Mouse (Mus musculus) hindbrain, embryonic 10.5 days (tissue): Measurements from ENCODE around the gene Hipk2. TPM values are rescaled to one million over a fixed set of nuclear protein-coding genes. Genes with fewer than 3 reads are reported as not detected.

ENCODE experiments used
- DNase-seq: peaks from one replicate; pipeline ENCODE4 v3.0.0-alpha.2; 2017; ENCODE audit warnings: low spot score
- H3K27ac ChIP-seq: fragments of 300-500 bp; sonication (generic); 2 replicates; pipeline ENCODE4 v1.5.1; 2016; ENCODE audit warnings: mild to moderate bottlenecking, moderate library complexity
- H3K27me3 ChIP-seq: fragments of 300-500 bp; sonication (generic); 2 replicates; pipeline ENCODE4 v1.6.1; 2016; ENCODE audit warnings: mild to moderate bottlenecking; ENCODE audit not compliant: poor library complexity, insufficient read depth, severe bottlenecking
- H3K36me3 ChIP-seq: fragments of 300-500 bp; sonication (generic); 2 replicates; pipeline ENCODE4 v1.6.1; 2016; ENCODE audit warnings: mild to moderate bottlenecking, moderate library complexity
- H3K4me1 ChIP-seq: fragments of 300-500 bp; sonication (generic); replicated peaks from 2 replicates; pipeline ENCODE4 v1.6.1; 2016; ENCODE audit warnings: mild to moderate bottlenecking
- H3K4me3 ChIP-seq: fragments of 300-500 bp; sonication (generic); 2 replicates; pipeline ENCODE4 v1.5.1; 2016; ENCODE audit warnings: mild to moderate bottlenecking, moderate library complexity
- H3K9me3 ChIP-seq: fragments of 300-500 bp; sonication (generic); 2 replicates; pipeline ENCODE4 v1.6.1; 2016; ENCODE audit warnings: mild to moderate bottlenecking, moderate library complexity
- WGBS: fragments of 180-500 bp; shearing (Covaris S2); methylation state at CpG from one replicate; pipeline ENCODE4 v1.1.7; 2016; 5-methylcytosine and 5-hydroxymethylcytosine counted together
- polyA plus RNA-seq: library from polyadenylated mRNA; unstranded; fragments of >200 nt; fragmentation: Nextera tagmentation; extraction: Ambion mirVana; gene quantifications from 2 replicates; pipeline ENCODE4 v1.2.1, GENCODE M21; 2016

Hipk2 gene
- polyA plus RNA-seq, 1 experiment from 2014 or later, result 29.6 TPM

DNA sequence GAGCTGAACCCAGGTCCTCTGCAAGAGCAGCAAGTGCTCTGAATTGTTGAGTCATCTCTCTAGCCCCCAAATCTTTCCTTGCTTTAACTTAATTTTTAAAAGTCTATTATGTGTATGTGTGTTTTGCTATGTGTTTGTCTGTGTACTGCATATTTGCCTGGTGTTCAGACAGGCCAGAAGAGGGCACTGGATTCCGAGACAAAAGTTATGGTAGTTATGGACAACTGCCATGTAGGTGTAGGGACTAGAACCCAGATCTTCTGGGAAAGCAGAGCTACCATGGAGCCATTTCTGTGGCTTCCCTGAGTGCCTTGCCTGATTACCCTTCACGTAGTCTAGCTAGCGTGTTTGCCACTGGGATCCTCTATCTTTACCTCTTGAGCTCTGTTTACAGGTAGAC lies 134.9 kb downstream of the Hipk2 start:
- Histone ChIP-seq H3K4me3 (no peak overlapping the region), H3K36me3 (peaks cover 96% of the 10 kb centered on the region), H3K27ac (no peak overlapping the region), H3K27me3 (no peaks in the 10 kb centered on the region), H3K4me1 (no peaks in the 10 kb centered on the region), H3K9me3 (no peaks in the 10 kb centered on the region)
- no peak for DNase-seq
- WGBS, result 91% methylated on average over 3 of the region's 3 CpGs

DNA sequence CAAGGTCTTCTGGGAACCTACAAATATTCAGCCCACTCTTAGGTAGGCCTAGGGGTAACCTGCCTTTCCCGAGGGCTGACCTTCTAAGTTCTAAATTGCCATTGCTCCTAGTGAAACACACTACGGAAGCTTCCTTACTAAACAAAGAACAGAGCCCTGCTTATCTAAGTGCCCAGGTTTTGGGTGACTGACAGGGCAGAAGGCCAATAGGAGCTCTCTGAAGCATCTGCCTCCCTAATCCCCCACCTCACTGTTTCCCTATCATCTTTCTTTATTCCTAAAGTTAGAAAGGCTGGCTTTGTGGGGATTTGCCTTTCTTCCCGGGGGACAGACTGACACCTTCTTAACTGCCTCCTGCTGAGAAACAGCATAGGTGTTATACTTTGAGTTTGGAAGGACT lies 136.7 kb downstream of the Hipk2 start:
- Histone ChIP-seq H3K36me3 (peaks cover 96% of the 10 kb centered on the region), H3K4me1 (no peaks in the 10 kb centered on the region), H3K9me3 (no peaks in the 10 kb centered on the region), H3K27ac (no peak overlapping the region), H3K27me3 (no peaks in the 10 kb centered on the region), H3K4me3 (no peak overlapping the region)
- 69% methylated on average over 3 of the region's 3 CpGs for WGBS
- no peak for DNase-seq

DNA sequence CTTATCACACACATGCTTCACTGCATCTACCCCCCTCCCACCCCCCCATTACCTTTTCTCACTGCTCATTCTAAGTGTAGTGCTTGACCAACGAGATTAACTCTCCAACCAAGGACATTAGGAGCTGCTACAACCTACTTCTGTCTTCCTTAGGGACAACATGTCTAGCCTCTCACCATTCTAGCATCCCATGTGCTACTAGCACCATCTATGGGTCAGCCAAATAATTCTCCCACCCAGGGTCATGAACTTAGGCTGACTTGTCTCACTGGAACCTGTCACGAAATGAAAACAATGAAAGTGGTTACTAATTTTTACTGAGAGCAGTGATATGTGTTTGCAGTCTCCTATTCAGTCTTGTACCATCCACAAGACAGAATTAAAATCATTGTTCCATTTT lies 138.2 kb downstream of the Hipk2 start:
- WGBS, result 76% methylated on average over 2 of the region's 2 CpGs
- H3K9me3 ChIP-seq, result no peaks in the 10 kb centered on the region
- 0 out of 2 replicates have a peak, but pooled peaks cover 1% of the 10 kb centered on the region for H3K4me1 ChIP-seq
- no peak for DNase-seq
- H3K36me3 ChIP-seq, result peaks cover 96% of the 10 kb centered on the region
- H3K27me3 ChIP-seq, result no peaks in the 10 kb centered on the region
- H3K27ac ChIP-seq, result no peak overlapping the region
- H3K4me3 ChIP-seq, result no peak overlapping the region

DNA sequence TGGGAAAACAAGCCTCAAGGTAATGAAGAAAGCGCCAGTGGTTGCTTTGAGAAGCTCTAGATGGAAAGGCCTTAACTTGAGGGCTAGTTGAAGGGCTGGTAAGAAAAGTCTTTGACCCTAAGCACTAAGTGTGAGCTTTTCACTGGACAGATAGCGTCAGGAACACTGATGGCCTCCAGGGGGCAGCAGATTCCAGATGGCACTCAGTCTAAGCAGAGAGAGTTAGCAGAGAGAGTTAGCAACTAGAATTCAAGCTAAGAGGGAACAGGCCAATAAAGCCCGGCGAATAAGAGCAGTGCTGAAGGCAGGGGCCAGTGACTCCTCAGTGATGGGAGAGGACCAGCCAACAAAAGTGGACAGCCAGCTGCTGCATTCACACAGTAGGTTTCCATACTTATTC lies 139.7 kb downstream of the Hipk2 start:
- no peak overlapping the region for H3K27ac ChIP-seq

DNA sequence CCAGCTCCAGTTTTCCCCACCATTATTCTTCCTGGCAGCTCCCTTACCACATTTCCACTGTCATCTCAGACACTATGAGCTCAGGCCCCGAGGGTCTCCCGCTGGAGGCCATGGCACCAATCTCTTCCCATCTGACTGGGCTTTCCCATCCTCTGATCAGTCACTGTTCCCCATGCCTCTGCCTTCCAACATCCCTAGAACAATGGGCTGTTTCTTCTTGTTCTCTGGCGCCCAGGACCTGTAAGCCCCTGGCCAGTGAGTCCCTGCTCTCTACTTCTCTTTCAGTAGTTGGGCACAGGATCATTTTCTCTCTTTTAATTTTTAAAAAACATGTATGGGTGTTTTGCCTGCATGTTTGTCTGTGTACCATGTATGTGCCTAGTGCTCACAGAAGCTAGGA lies 143.3 kb downstream of the Hipk2 start:
- WGBS, result 82% methylated on average over 3 of the region's 3 CpGs
- no peaks in the 10 kb centered on the region for H3K27me3 ChIP-seq
- H3K27ac ChIP-seq, result no peak overlapping the region
- no peaks in the 10 kb centered on the region for H3K9me3 ChIP-seq
- H3K4me3 ChIP-seq, result no peak overlapping the region
- H3K36me3 ChIP-seq, result peaks cover 97% of the 10 kb centered on the region
- H3K4me1 ChIP-seq, result peaks cover 21% of the 10 kb centered on the region
- no peak for DNase-seq

More for the DNA sequence above, 139.7 kb downstream of the Hipk2 start:
- 34% methylated on average over 4 of the region's 4 CpGs for WGBS
- H3K27me3 ChIP-seq, result no peaks in the 10 kb centered on the region
- peaks cover 95% of the 10 kb centered on the region for H3K36me3 ChIP-seq
- H3K4me1 ChIP-seq, result peaks cover 9% of the 10 kb centered on the region; the same call in 1 of the 2 replicates
- peak; percentile 68 for DNase-seq
- H3K4me3 ChIP-seq, result no peak overlapping the region
- no peaks in the 10 kb centered on the region for H3K9me3 ChIP-seq

DNA sequence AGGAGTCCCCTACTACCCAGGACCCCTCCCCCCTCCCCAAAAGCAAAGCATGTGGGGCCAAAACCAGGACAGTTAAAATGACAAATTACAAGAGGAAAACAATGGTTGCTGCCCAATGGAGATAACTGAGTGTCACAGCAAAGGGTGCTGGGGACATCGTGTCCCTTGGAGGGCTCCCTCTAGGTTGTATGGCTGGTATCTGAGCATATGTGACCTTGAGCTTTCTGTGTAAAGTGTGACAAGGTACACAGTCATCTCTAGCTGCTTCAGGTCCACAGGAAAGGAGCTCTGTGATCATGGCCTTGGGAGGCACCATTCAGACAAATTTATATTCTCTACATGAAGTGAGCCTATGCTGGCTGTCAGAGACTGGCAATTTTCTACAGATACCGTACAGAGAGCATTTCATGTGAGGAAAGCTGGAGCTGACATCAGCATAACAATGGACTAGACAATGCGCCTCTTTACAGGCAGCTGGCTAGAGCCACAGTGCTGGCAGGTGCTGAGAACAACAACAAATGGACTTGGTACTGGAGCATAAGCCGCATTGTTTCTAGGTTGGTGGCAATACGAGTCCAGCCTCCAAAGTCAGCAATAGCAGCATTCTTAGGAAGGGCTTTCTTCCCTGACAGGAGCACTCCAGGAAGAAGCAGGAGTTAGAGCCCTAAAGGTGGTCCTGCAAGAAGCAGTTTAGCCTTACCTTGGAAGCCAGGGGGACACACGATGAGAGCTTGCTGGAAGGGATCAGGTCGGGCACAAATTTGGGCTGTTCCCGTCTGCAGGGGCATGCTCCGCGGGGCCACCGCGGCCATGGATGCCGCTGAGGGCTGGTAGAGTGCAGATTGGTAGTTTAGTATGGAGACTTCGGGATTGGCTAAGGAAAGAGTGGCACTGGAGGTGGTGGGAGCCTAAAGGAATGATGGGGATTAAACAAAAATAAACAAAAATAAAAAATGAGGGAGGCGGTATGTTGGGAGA lies 145.5 kb downstream of the Hipk2 start:
- no peak for DNase-seq
- no peaks in the 10 kb centered on the region for H3K9me3 ChIP-seq
- H3K27ac ChIP-seq, result peak overlapping the region; percentile 74
- 77% methylated on average over 15 of the region's 15 CpGs for WGBS
- peaks cover 93% of the 10 kb centered on the region for H3K36me3 ChIP-seq
- H3K4me3 ChIP-seq, result no peak overlapping the region
- H3K27me3 ChIP-seq, result no peaks in the 10 kb centered on the region
- peaks cover 27% of the 10 kb centered on the region for H3K4me1 ChIP-seq

DNA sequence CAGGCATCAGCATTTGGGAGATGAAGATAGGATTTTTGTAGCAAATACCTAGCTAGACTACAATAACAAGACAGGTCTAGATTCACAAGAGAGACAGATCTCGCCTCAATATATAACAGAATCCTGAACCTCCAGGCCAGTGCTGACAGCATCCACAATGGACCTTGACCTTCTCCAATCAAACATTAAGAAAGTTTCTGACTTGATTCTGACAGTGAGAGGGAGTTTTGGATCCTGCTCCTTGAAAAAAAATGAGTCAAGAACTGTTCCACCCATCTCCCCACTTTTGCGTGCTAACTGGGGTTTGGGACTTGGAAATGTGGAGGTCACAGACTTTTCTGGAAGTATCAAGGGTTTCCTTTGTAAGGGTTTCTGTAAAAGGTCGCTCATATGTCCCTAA lies 150.4 kb downstream of the Hipk2 start:
- Histone ChIP-seq H3K36me3 (peaks cover 82% of the 10 kb centered on the region), H3K4me3 (no peak overlapping the region), H3K4me1 (peaks cover 14% of the 10 kb centered on the region), H3K27ac (no peak overlapping the region), H3K27me3 (no peaks in the 10 kb centered on the region), H3K9me3 (no peaks in the 10 kb centered on the region)
- DNase-seq, result no peak
- 90% methylated on average over 3 of the region's 3 CpGs for WGBS

DNA sequence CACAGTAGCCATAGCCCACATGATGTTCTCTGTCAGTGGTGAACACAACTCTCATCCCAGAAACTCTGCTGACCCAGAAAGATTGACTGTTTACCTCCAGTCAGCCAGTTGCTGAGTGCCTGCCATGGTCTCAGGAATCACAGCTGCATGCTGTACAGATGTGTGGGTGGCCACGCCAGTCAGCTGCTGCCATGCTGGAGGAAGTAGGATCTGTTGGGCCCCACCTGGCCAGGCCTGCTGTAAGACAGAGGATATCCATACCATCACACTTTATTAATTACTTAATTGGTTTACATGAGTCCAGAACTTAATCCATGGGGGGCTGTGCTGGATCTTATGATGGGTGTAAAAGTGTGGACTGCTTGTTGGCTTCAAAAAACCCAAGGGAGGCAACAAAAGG lies 154.6 kb downstream of the Hipk2 start:
- Histone ChIP-seq H3K36me3 (peaks cover 86% of the 10 kb centered on the region), H3K4me3 (no peak overlapping the region), H3K4me1 (0 out of 2 replicates have a peak, but pooled peaks cover 10% of the 10 kb centered on the region), H3K27ac (no peak overlapping the region), H3K9me3 (no peaks in the 10 kb centered on the region), H3K27me3 (no peaks in the 10 kb centered on the region)
- 94% methylated on average over 1 of the region's 1 CpGs for whole genome bisulfite sequencing
- DNase-seq, result no peak

DNA sequence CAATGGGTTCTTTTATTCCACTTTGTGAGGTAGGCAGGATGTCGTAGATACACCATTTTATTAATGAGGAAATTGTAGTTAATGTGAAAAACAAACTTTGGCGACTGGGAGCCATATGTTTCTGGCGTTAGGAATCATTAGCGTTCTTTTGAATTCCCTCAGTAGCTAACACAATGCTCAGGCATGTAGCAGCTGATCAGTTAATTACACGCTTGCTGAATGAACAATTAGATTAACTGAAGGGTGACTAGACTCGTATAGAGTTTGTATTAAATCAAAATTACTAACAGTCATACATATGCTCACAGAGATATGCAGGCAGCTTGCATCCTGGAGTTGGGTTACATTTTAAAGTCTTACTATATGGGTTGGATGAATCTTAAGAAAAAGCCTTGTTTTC lies 156.7 kb downstream of the Hipk2 start:
- WGBS, result 64% methylated on average over 6 of the region's 6 CpGs
- Histone ChIP-seq H3K27me3 (no peaks in the 10 kb centered on the region), H3K27ac (no peak overlapping the region), H3K4me3 (no peak overlapping the region), H3K9me3 (no peaks in the 10 kb centered on the region), H3K4me1 (0 out of 2 replicates have a peak, but pooled peaks cover 10% of the 10 kb centered on the region), H3K36me3 (peaks cover 90% of the 10 kb centered on the region)
- no peak for DNase-seq

DNA sequence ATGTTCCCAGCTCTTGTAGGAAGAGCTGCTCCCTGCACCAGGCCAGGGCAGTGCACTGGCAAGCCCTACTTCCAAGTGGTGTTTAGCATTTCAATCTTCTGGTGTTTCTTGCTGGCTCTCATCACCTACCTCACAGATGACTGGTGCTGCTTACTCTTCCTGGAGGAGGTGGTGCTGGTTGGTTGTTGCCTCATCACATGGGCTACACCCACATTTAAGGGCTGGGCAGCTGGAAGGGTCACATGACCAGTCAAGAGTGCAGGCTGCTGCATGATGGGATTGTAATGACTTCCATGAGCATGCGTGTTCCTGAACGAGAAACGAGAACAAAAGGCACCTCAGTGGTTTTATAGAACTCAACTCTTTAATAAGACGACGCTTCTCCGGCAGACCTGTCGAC lies 157.3 kb downstream of the Hipk2 start:
- Histone ChIP-seq H3K27me3 (no peaks in the 10 kb centered on the region), H3K4me3 (no peak overlapping the region), H3K27ac (no peak overlapping the region), H3K4me1 (0 out of 2 replicates have a peak, but pooled peaks cover 10% of the 10 kb centered on the region), H3K9me3 (no peaks in the 10 kb centered on the region), H3K36me3 (peaks cover 91% of the 10 kb centered on the region)
- no peak for DNase-seq
- WGBS, result 96% methylated on average over 7 of the region's 7 CpGs

DNA sequence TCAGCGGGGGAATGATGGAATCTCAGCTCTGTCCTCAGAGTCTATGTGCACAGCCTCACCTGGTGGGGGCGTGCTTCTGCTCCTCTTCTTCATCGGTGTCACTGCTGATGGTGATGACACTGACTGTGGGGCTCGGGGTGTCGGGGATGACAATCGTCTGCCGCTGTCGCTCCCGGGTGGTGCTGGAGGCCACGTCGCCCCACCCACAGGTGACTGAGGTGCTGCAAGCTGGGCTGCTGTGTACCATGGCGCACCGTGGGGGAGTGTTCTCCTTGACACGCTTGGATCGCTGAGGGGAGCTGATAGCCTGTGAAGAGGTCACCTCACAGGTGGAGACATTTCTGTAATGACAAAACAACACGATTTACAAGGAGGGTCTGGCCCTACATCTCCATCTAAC lies 160.1 kb downstream of the Hipk2 start:
- Histone ChIP-seq H3K27ac (no peak overlapping the region), H3K9me3 (no peaks in the 10 kb centered on the region), H3K4me3 (no peak overlapping the region), H3K36me3 (peaks cover 100% of the 10 kb centered on the region), H3K4me1 (0 out of 2 replicates have a peak, but pooled peaks cover 10% of the 10 kb centered on the region), H3K27me3 (no peaks in the 10 kb centered on the region)
- DNase-seq, result no peak
- 93% methylated on average over 16 of the region's 16 CpGs for WGBS

DNA sequence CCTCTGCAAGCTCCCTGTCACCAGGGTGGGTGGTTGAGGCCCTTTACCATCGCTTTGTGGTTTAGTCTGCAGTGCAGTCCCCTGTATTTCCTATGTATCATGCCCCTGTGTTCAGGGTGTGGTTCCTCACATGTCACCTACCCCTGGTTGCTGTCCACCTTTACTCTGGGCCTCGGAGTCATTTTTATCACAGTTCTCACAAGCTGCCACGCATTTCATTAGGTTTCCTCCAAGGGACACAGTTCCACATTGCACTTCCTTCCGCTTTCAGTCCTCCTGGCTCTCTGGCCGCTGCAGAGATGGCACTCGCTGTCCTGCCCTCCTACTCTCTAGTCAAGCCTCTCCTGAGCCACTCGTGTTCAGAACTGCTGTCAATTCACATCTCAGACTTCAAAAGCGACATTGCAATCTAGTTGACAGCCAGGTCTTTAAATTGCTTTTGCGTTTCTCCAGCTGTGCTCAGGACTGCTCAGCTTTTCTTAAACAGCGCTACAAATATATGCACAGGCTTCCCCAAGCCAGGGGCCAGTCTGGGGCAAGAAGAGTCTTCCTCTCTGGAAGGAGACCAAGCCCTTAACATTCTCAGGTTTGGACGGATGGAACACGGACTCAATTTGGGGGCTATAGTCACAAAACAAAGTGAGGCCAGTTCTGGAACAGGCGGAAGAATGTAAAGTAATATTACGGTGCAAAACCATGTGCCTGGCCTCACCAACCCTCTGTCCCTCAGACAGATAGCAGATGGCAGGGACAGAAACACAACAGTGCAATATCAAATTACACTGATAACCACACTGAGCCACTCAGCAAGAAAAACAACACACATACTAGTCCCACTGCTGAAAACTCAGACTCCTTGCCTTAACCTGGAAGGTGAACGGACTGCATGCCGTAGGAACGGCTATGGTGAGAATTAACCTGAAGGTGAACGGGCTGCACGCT lies 161.7 kb downstream of the Hipk2 start:
- H3K36me3 ChIP-seq, result peaks cover 100% of the 10 kb centered on the region
- no peaks in the 10 kb centered on the region for H3K27me3 ChIP-seq
- no peaks in the 10 kb centered on the region for H3K9me3 ChIP-seq
- no peaks in the 10 kb centered on the region for H3K4me1 ChIP-seq
- H3K27ac ChIP-seq, result no peak overlapping the region
- 91% methylated on average over 19 of the region's 19 CpGs for WGBS
- no peak overlapping the region for H3K4me3 ChIP-seq
- no peak for DNase-seq
